30 mouse cellular contexts compared by ENCODE assay signal in the genomic region with DNA sequence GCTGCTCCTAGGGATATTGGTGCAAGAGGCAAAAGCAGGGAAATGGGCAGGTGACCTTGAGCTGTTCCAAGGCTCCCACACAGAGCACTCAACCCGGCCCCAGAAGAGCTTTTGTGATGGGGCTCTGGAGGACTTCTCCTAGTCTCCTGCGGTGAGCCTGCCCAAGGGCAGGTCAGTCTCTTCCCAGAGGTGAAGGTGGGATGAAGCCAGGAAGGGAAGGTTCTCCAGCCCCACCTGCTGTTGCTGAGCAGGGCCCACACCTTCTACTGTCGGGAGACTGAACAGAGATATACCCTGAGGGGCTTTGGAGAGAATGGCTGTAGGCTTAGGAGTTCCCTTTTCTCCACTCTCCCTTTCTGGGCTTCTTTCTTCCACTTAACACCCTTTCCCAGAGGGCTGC. TPM values are rescaled to one million over a fixed set of nuclear protein-coding genes. Genes with fewer than 3 reads are reported as not detected.
A peak's percentile ranks its signal among the peaks of the same experiment; 100 is the strongest.
DNase-seq lines count a peak whose midpoint lies in the region; ATAC-seq and TF ChIP-seq lines count a peak whose summit lies in the region.
"Had no signal": no experiment of that assay in that cellular context is flagged by ENCODE, and none has a peak within 500 bp of the region (broad histone marks: within the 10 kb centered on the region; RNA-seq: fewer than 3 reads in every experiment).

No protein-coding gene starts in this region.

- no peak for TF ChIP-seq EP300 in stomach, postnatal 0 days (optimal IDR thresholded peaks at IDR 0.05)

- no peaks in the 10 kb centered on the region for H3K4me1 ChIP-seq in intestine, postnatal 0 days (replicated peaks; ENCODE audit: control insufficient read depth, insufficient read depth, low read length)
- no peaks in the 10 kb centered on the region for H3K4me1 ChIP-seq in intestine, embryonic 16.5 days (ENCODE audit: control insufficient read depth, insufficient read depth, low read length)
- no peaks in the 10 kb centered on the region for H3K4me1 ChIP-seq in stomach, postnatal 0 days (replicated peaks; ENCODE audit: control insufficient read depth, insufficient read depth)
- H3K4me1 ChIP-seq in forebrain, embryonic 13.5 days: no peaks in the 10 kb centered on the region
- H3K4me1 ChIP-seq: embryonic facial prominence, embryonic 12.5 days; embryonic facial prominence, embryonic 15.5 days; forebrain, embryonic 12.5 days; hindbrain, embryonic 12.5 days; hindbrain, embryonic 15.5 days had no signal

- DNase-seq in R1 (ENCODE audit: low read depth, low spot score): peak; percentile 76
- DNase-seq in stomach, postnatal 0 days (ENCODE audit: low spot score): no peak
- DNase-seq in embryo, embryonic 11 days: no peak
- DNase-seq: adrenal gland, adult 8-10 months; adrenal gland, postnatal 25 days; cerebellum, adult 18-20 months; cerebellum, adult 9-10 months; cerebellum, postnatal 14 days; gastrocnemius, postnatal 10 days; gastrocnemius, postnatal 36 days; heart, adult 2 months; kidney, adult 18-20 months had no signal

- TF ChIP-seq CTCF in intestine, postnatal 0 days (IDR thresholded peaks at IDR 0.05; ENCODE audit: low read depth): peak; percentile 19; the same call in 1 of the 2 replicates
- TF ChIP-seq CTCF in stomach, postnatal 0 days (IDR thresholded peaks at IDR 0.05; ENCODE audit: low read depth): no peak

- ATAC-seq in intestine, postnatal 0 days: no peak
- ATAC-seq in intestine, embryonic 16.5 days: no peak
- peak; percentile 6; the same call in 1 of the 2 replicates for ATAC-seq in stomach, postnatal 0 days (ENCODE audit: low FRiP score, low TSS enrichment)
- no peak for ATAC-seq in forebrain, embryonic 13.5 days
- ATAC-seq: activated CD4-positive, CD25-positive, alpha-beta regulatory T cell, adult 4 months; forebrain, embryonic 16.5 days; Patski had no signal

- no peaks in the 10 kb centered on the region for H3K9me3 ChIP-seq in intestine, postnatal 0 days (ENCODE audit: control insufficient read depth)
- no peaks in the 10 kb centered on the region for H3K9me3 ChIP-seq in intestine, embryonic 16.5 days (ENCODE audit: control insufficient read depth, low read length)
- H3K9me3 ChIP-seq in stomach, postnatal 0 days (ENCODE audit: control insufficient read depth, low read length): no peaks in the 10 kb centered on the region
- no peaks in the 10 kb centered on the region for H3K9me3 ChIP-seq in forebrain, embryonic 13.5 days (replicated peaks)
- H3K9me3 ChIP-seq: embryonic facial prominence, embryonic 12.5 days; embryonic facial prominence, embryonic 15.5 days; forebrain, embryonic 12.5 days; G1E; hindbrain, embryonic 12.5 days; hindbrain, embryonic 15.5 days had no signal

- WGBS in intestine, postnatal 0 days: 41% methylated on average over 3 of the region's 3 CpGs
- 65% methylated on average over 3 of the region's 3 CpGs for WGBS in intestine, embryonic 16.5 days
- 60% methylated on average over 3 of the region's 3 CpGs for WGBS in stomach, postnatal 0 days
- 56% methylated on average over 3 of the region's 3 CpGs for WGBS in forebrain, embryonic 13.5 days

- no peak overlapping the region for H3K27ac ChIP-seq in intestine, postnatal 0 days (ENCODE audit: low read depth, low read length)
- no peak overlapping the region for H3K27ac ChIP-seq in intestine, embryonic 16.5 days (ENCODE audit: low read length)
- H3K27ac ChIP-seq in stomach, postnatal 0 days (replicated peaks): no peak overlapping the region
- no peak overlapping the region for H3K27ac ChIP-seq in forebrain, embryonic 13.5 days
- H3K27ac ChIP-seq: embryonic facial prominence, embryonic 12.5 days; embryonic facial prominence, embryonic 15.5 days; forebrain, embryonic 12.5 days; heart, adult 2 months; hindbrain, embryonic 12.5 days; hindbrain, embryonic 15.5 days had no signal

- no peak overlapping the region for H3K9ac ChIP-seq in intestine, postnatal 0 days (ENCODE audit: low read depth, low read length)
- no peak overlapping the region for H3K9ac ChIP-seq in intestine, embryonic 16.5 days (ENCODE audit: low read depth, low read length)
- H3K9ac ChIP-seq in stomach, postnatal 0 days (ENCODE audit: low read length): no peak overlapping the region
- H3K9ac ChIP-seq in forebrain, embryonic 13.5 days: no peak overlapping the region
- H3K9ac ChIP-seq: embryonic facial prominence, embryonic 12.5 days; embryonic facial prominence, embryonic 15.5 days; forebrain, embryonic 12.5 days; hindbrain, embryonic 12.5 days; hindbrain, embryonic 15.5 days had no signal

- H3K36me3 ChIP-seq in intestine, postnatal 0 days (ENCODE audit: control insufficient read depth, insufficient read depth): no peaks in the 10 kb centered on the region
- H3K36me3 ChIP-seq in intestine, embryonic 16.5 days (ENCODE audit: control insufficient read depth, insufficient read depth, low read length): no peaks in the 10 kb centered on the region
- no peaks in the 10 kb centered on the region for H3K36me3 ChIP-seq in stomach, postnatal 0 days (ENCODE audit: control insufficient read depth, insufficient read depth, low read length)
- H3K36me3 ChIP-seq in forebrain, embryonic 13.5 days (ENCODE audit: poor library complexity, severe bottlenecking): no peaks in the 10 kb centered on the region
- H3K36me3 ChIP-seq: embryonic facial prominence, embryonic 12.5 days; embryonic facial prominence, embryonic 15.5 days; forebrain, embryonic 12.5 days; G1E; hindbrain, embryonic 12.5 days; hindbrain, embryonic 15.5 days had no signal

- no peaks in the 10 kb centered on the region for H3K27me3 ChIP-seq in intestine, postnatal 0 days (replicated peaks; ENCODE audit: control insufficient read depth, insufficient read depth, low read length)
- peaks cover 12% of the 10 kb centered on the region; the same call in 1 of the 2 replicates for H3K27me3 ChIP-seq in intestine, embryonic 16.5 days (replicated peaks; ENCODE audit: control insufficient read depth, insufficient read depth, low read length)
- H3K27me3 ChIP-seq in stomach, postnatal 0 days (ENCODE audit: control insufficient read depth, insufficient read depth, low read length): no peaks in the 10 kb centered on the region
- peaks cover 22% of the 10 kb centered on the region for H3K27me3 ChIP-seq in forebrain, embryonic 13.5 days
- H3K27me3 ChIP-seq: hindbrain, embryonic 15.5 days had no signal

- no peak overlapping the region for H3K4me2 ChIP-seq in intestine, postnatal 0 days (replicated peaks; ENCODE audit: low read depth)
- no peak overlapping the region for H3K4me2 ChIP-seq in intestine, embryonic 16.5 days (ENCODE audit: low read depth, low read length)
- no peak overlapping the region for H3K4me2 ChIP-seq in stomach, postnatal 0 days (replicated peaks; ENCODE audit: low read depth)
- H3K4me2 ChIP-seq in forebrain, embryonic 13.5 days: no peak overlapping the region
- H3K4me2 ChIP-seq: embryonic facial prominence, embryonic 12.5 days; embryonic facial prominence, embryonic 15.5 days; forebrain, embryonic 12.5 days; heart, embryonic 11.5 days; hindbrain, embryonic 12.5 days; hindbrain, embryonic 15.5 days had no signal

- H3K4me3 ChIP-seq in intestine, postnatal 0 days (ENCODE audit: low read depth, low read length): no peak overlapping the region
- no peak overlapping the region for H3K4me3 ChIP-seq in intestine, embryonic 16.5 days (ENCODE audit: low read length)
- H3K4me3 ChIP-seq in stomach, postnatal 0 days (ENCODE audit: low read depth, low read length): no peak overlapping the region
- no peak overlapping the region for H3K4me3 ChIP-seq in forebrain, embryonic 13.5 days
- H3K4me3 ChIP-seq: embryonic facial prominence, embryonic 12.5 days; embryonic facial prominence, embryonic 15.5 days; erythroblast, embryonic 14.5 days; forebrain, embryonic 12.5 days; heart, adult 2 months; hindbrain, embryonic 12.5 days; hindbrain, embryonic 15.5 days had no signal

RNA-seq across cellular contexts. Expression of a gene that starts 4.2 kb away (rescaled TPM):
- not detected in 2 replicates for polyA plus RNA-seq in intestine, postnatal 0 days (2015; fragmentation: Nextera tagmentation; extraction: Ambion mirVana)
- polyA plus RNA-seq in intestine, embryonic 16.5 days (2015; fragmentation: Nextera tagmentation; extraction: Ambion mirVana): not detected in 2 replicates
- polyA plus RNA-seq in stomach, postnatal 0 days (2015; fragmentation: Nextera tagmentation; extraction: Ambion mirVana): not detected in 2 replicates
- polyA plus RNA-seq in forebrain, embryonic 13.5 days (2015; fragmentation: Nextera tagmentation; extraction: Ambion mirVana): not detected in 2 replicates
- polyA plus RNA-seq: activated CD4-positive, CD25-positive, alpha-beta regulatory T cell, adult 4 months; brain, embryonic 14.5 days; erythroblast, embryonic 14.5 days; forebrain, embryonic 12.5 days; forebrain, embryonic 16.5 days; G1E; heart, adult 2 months; heart, embryonic 11.5 days; heart, embryonic 14.5 days; heart, postnatal 0 days; hindbrain, embryonic 15.5 days; intestine, embryonic 14.5 days; Patski had no signal

RNA-seq across cellular contexts. Expression of a gene that starts 13.4 kb away (rescaled TPM):
- not detected in 2 replicates for polyA plus RNA-seq in intestine, postnatal 0 days (2015; fragmentation: Nextera tagmentation; extraction: Ambion mirVana)
- polyA plus RNA-seq in intestine, embryonic 16.5 days (2015; fragmentation: Nextera tagmentation; extraction: Ambion mirVana): not detected in 2 replicates
- 0.47 and 1.1 TPM in 2 replicates for polyA plus RNA-seq in stomach, postnatal 0 days (2015; fragmentation: Nextera tagmentation; extraction: Ambion mirVana)
- polyA plus RNA-seq in forebrain, embryonic 13.5 days (2015; fragmentation: Nextera tagmentation; extraction: Ambion mirVana): 2.0 and 2.3 TPM in 2 replicates
- polyA plus RNA-seq: activated CD4-positive, CD25-positive, alpha-beta regulatory T cell, adult 4 months; heart, adult 2 months; heart, embryonic 14.5 days; heart, postnatal 0 days; intestine, embryonic 14.5 days; Patski had no signal

RNA-seq across cellular contexts. Expression of a gene that starts 45.0 kb away (rescaled TPM):
- polyA plus RNA-seq in intestine, postnatal 0 days (2015; fragmentation: Nextera tagmentation; extraction: Ambion mirVana): 51.7 and 76.9 TPM in 2 replicates
- polyA plus RNA-seq in intestine, embryonic 16.5 days (2015; fragmentation: Nextera tagmentation; extraction: Ambion mirVana): 0.15 and 0.33 TPM in 2 replicates
- polyA plus RNA-seq in stomach, postnatal 0 days (2015; fragmentation: Nextera tagmentation; extraction: Ambion mirVana): not detected in 2 replicates
- 48.2 and 63.2 TPM in 2 replicates for polyA plus RNA-seq in forebrain, embryonic 13.5 days (2015; fragmentation: Nextera tagmentation; extraction: Ambion mirVana)
- polyA plus RNA-seq: activated CD4-positive, CD25-positive, alpha-beta regulatory T cell, adult 4 months; erythroblast, embryonic 14.5 days; heart, adult 2 months; heart, embryonic 14.5 days; heart, postnatal 0 days; intestine, embryonic 14.5 days had no signal

Comparison
In these comparisons a context has a peak if more than half of its experiments do, and no peak if none do; other contexts are left out.
1. RNA of a gene that starts 45.0 kb away (polyA plus RNA-seq): 51.7 to 76.9 TPM in intestine, postnatal 0 days and 48.2 to 63.2 TPM in forebrain, embryonic 13.5 days; 0.15 to 0.33 TPM in intestine, embryonic 16.5 days and not detected in stomach, postnatal 0 days; every median in the first group is over 10 times any median in the second.